Mouse (Mus musculus) liver, embryonic 11.5 days (tissue): Measurements from ENCODE around the gene Olfr263. TPM values are rescaled to one million over a fixed set of nuclear protein-coding genes. Genes with fewer than 3 reads are reported as not detected.

Experiments used
- ATAC-seq: fragments of 200-750 bp; cut with Nextera tagmentation; replicated peaks from 2 replicates; pipeline ENCODE4 v1.8.0; 2017; ENCODE audit warnings: moderate number of reproducible peaks, mild to moderate bottlenecking, moderate TSS enrichment, moderate library complexity; ENCODE audit not compliant: low FRiP score
- DNase-seq: peaks from one replicate; pipeline ENCODE4 v3.0.0-alpha.2; 2017; ENCODE audit warnings: low spot score
- H3K27ac ChIP-seq: fragments of 300-500 bp; sonication (generic); 2 replicates; pipeline ENCODE4 v1.5.1; 2014; ENCODE audit warnings: mild to moderate bottlenecking, low read depth, low read length, control low read depth
- H3K27me3 ChIP-seq: fragments of 300-500 bp; sonication (generic); replicated peaks from 2 replicates; pipeline ENCODE4 v1.6.1; 2014; ENCODE audit warnings: low read length, mixed read lengths; ENCODE audit not compliant: control insufficient read depth, insufficient read depth
- H3K36me3 ChIP-seq: fragments of 300-500 bp; sonication (generic); 2 replicates; pipeline ENCODE4 v1.6.1; 2014; ENCODE audit warnings: mild to moderate bottlenecking, low read length, moderate library complexity, mixed read lengths; ENCODE audit not compliant: control insufficient read depth, insufficient read depth
- H3K4me1 ChIP-seq: fragments of 300-500 bp; sonication (generic); replicated peaks from 2 replicates; pipeline ENCODE4 v1.6.1; 2014; ENCODE audit warnings: low read length, mixed read lengths; ENCODE audit not compliant: control insufficient read depth, insufficient read depth
- H3K4me2 ChIP-seq: fragments of 300-500 bp; sonication (generic); 2 replicates; pipeline ENCODE4 v1.6.1; 2014; ENCODE audit warnings: mild to moderate bottlenecking, control low read depth, moderate library complexity
- H3K4me3 ChIP-seq: fragments of 300-500 bp; sonication (generic); 2 replicates; pipeline ENCODE4 v1.5.1; 2014; ENCODE audit warnings: low read depth, low read length, control low read depth
- H3K9ac ChIP-seq: fragments of 300-500 bp; sonication (generic); 2 replicates; pipeline ENCODE4 v1.6.1; 2014; ENCODE audit warnings: low read depth, low read length, control low read depth
- H3K9me3 ChIP-seq: fragments of 300-500 bp; sonication (generic); 2 replicates; pipeline ENCODE4 v1.6.1; 2016; ENCODE audit warnings: low read length, inconsistent platforms, mixed read lengths; ENCODE audit not compliant: control insufficient read depth
- WGBS: fragments of 180-500 bp; shearing (Covaris S2); extraction: QIAGEN DNeasy Blood & Tissue Kit; methylation state at CpG from one replicate; pipeline ENCODE4 v1.1.7; 2014; 5-methylcytosine and 5-hydroxymethylcytosine counted together
- polyA plus RNA-seq: library from polyadenylated mRNA; unstranded; fragments of >200 nt; fragmentation: Nextera tagmentation; extraction: Ambion mirVana; gene quantifications from 2 replicates; pipeline ENCODE4 v1.2.1, GENCODE M21; 2014

Gene Olfr263
- polyA plus RNA-seq, 1 experiment from 2014 or later = not detected

- H3K9me3 ChIP-seq = no peaks in the 10 kb centered on the region
- H3K4me3 ChIP-seq = peak overlapping the region; percentile 69
- H3K27me3 ChIP-seq = no peaks in the 10 kb centered on the region; the same call in 1 of the 2 replicates
- H3K4me1 ChIP-seq = peaks cover 8% of the 10 kb centered on the region
- peak overlapping the region; percentile 99 for H3K4me2 ChIP-seq
- ATAC-seq (peak; percentile 24), DNase-seq (peak; percentile 82)
- no peak overlapping the region for H3K27ac ChIP-seq
- peak overlapping the region; percentile 53 for H3K9ac ChIP-seq
- H3K36me3 ChIP-seq = no peaks in the 10 kb centered on the region
- under 1% methylated on average over 27 of the region's 27 CpGs for WGBS
Measured at GRCm38 (mm10) chr13:21166936-21167909, 37.8 kb downstream of the Olfr263 start.

- Histone ChIP-seq H3K4me2 (peak overlapping the region; percentile 99), H3K9me3 (no peaks in the 10 kb centered on the region), H3K36me3 (no peaks in the 10 kb centered on the region), H3K9ac (peak overlapping the region; percentile 60), H3K4me3 (peak overlapping the region; percentile 69), H3K27ac (no peak overlapping the region), H3K4me1 (peaks cover 8% of the 10 kb centered on the region), H3K27me3 (no peaks in the 10 kb centered on the region; the same call in 1 of the 2 replicates)
- ATAC-seq (0 out of 2 replicates have a peak, but pooled peaks have one; percentile 29), DNase-seq (no peak)
- under 1% methylated on average over 8 of the region's 8 CpGs for WGBS
Measured at GRCm38 (mm10) chr13:21167910-21168300, 38.5 kb downstream of the Olfr263 start.

- H3K4me3 ChIP-seq = peak overlapping the region; percentile 69
- 1% methylated on average over 16 of the region's 16 CpGs for WGBS
- no peaks in the 10 kb centered on the region for H3K36me3 ChIP-seq
- peak overlapping the region; percentile 60 for H3K9ac ChIP-seq
- DNase-seq (peak; percentile 57), ATAC-seq (no peak)
- H3K27ac ChIP-seq = peak overlapping the region; percentile 16; the same call in 1 of the 2 replicates
- no peaks in the 10 kb centered on the region; the same call in 1 of the 2 replicates for H3K27me3 ChIP-seq
- peaks cover 8% of the 10 kb centered on the region for H3K4me1 ChIP-seq
- H3K4me2 ChIP-seq = peak overlapping the region; percentile 99
- H3K9me3 ChIP-seq = no peaks in the 10 kb centered on the region
Measured at GRCm38 (mm10) chr13:21168371-21169011, 39.1 kb downstream of the Olfr263 start.

DNA sequence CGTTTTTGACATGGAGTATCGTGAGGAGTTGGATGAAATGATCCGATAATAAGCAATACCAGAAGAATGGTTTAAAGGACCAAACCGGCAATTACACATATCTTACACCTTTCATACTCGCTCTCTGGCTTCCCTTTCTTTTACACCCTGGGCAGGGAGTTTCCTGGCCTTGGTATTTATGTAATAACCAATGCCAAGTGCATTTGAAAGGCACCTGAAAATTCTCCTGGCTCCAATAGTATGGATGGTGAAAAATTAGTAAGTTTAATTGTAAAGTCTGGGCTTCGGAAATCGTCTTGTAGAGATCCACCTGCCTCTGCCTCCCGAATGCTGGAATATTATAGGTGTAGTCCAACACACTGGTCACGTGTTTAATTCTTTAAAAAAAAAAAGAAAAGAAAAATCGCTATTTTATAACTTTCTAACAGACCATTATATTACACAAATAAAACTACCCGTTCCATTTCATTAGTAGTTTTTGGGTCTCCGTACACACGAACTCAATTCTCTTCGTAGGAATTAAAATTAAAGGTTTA, 39.8 kb downstream of the Olfr263 start:
- no peak for ATAC-seq
- H3K9me3 ChIP-seq = no peaks in the 10 kb centered on the region
- H3K4me2 ChIP-seq = peak overlapping the region; percentile 99
- 2% methylated on average over 14 of the region's 14 CpGs for WGBS
- no peaks in the 10 kb centered on the region; the same call in 1 of the 2 replicates for H3K27me3 ChIP-seq
- H3K4me3 ChIP-seq = peak overlapping the region; percentile 69
- no peaks in the 10 kb centered on the region for H3K36me3 ChIP-seq
- DNase-seq = no peak
- no peak overlapping the region for H3K27ac ChIP-seq
- H3K9ac ChIP-seq = 0 out of 2 replicates have a peak overlapping the region, but pooled peaks have one; percentile 4
- peaks cover 8% of the 10 kb centered on the region for H3K4me1 ChIP-seq

- H3K9me3 ChIP-seq = no peaks in the 10 kb centered on the region
- peak overlapping the region; percentile 69 for H3K4me3 ChIP-seq
- peak; percentile 89 for DNase-seq
- no peaks in the 10 kb centered on the region for H3K36me3 ChIP-seq
- peaks cover 8% of the 10 kb centered on the region for H3K4me1 ChIP-seq
- H3K9ac ChIP-seq = peak overlapping the region; percentile 46; the same call in 1 of the 2 replicates
- H3K4me2 ChIP-seq = peak overlapping the region; percentile 99
- peak; percentile 78 for ATAC-seq
- under 1% methylated on average over 39 of the region's 39 CpGs for WGBS
- no peaks in the 10 kb centered on the region; the same call in 1 of the 2 replicates for H3K27me3 ChIP-seq
- H3K27ac ChIP-seq = no peak overlapping the region
Measured at GRCm38 (mm10) chr13:21169657-21170430, 40.4 kb downstream of the Olfr263 start.

GRCm38 (mm10) chr13:21170431-21171155, 41.2 kb downstream of the Olfr263 start:
- H3K9me3 ChIP-seq = no peaks in the 10 kb centered on the region

GRCm38 (mm10) chr13:21171156-21171530, 41.7 kb downstream of the Olfr263 start:
- 13% methylated on average over 15 of the region's 15 CpGs for WGBS
- no peak overlapping the region for H3K27ac ChIP-seq

More at GRCm38 (mm10) chr13:21170431-21171155, 41.2 kb downstream of the Olfr263 start:
- Histone ChIP-seq H3K9ac (peak overlapping the region; percentile 40; the same call in 1 of the 2 replicates), H3K4me1 (peaks cover 8% of the 10 kb centered on the region), H3K4me2 (peak overlapping the region; percentile 99), H3K27ac (no peak overlapping the region; the same call in 1 of the 2 replicates), H3K4me3 (peak overlapping the region; percentile 69), H3K27me3 (no peaks in the 10 kb centered on the region), H3K36me3 (no peaks in the 10 kb centered on the region)
- ATAC-seq = no peak
- no peak for DNase-seq
- WGBS = 45% methylated on average over 17 of the region's 17 CpGs

More at GRCm38 (mm10) chr13:21171156-21171530, 41.7 kb downstream of the Olfr263 start:
- no peak for DNase-seq
- H3K9me3 ChIP-seq = no peaks in the 10 kb centered on the region
- peaks cover 8% of the 10 kb centered on the region for H3K4me1 ChIP-seq
- H3K4me2 ChIP-seq = peak overlapping the region; percentile 99
- H3K27me3 ChIP-seq = no peaks in the 10 kb centered on the region
- H3K9ac ChIP-seq = peak overlapping the region; percentile 40; the same call in 1 of the 2 replicates
- ATAC-seq = no peak
- peak overlapping the region; percentile 44 for H3K4me3 ChIP-seq
- no peaks in the 10 kb centered on the region for H3K36me3 ChIP-seq
